In genomic region chr11:68400727-68401219, GRCm38 (mm10) we compare ENCODE assay signal across 8 mouse cellular contexts. TPM values are rescaled to one million over a fixed set of nuclear protein-coding genes. Genes with fewer than 3 reads are reported as not detected.
A peak's percentile ranks its signal among the peaks of the same experiment; 100 is the strongest.
DNase-seq lines count a peak whose midpoint lies in the region; ATAC-seq and TF ChIP-seq lines count a peak whose summit lies in the region.

Gene Ntn1, minus strand, starts transcription at chr11:68400823.

- peak within 1 kb of the TSS; percentile 45 for H3K4me3 ChIP-seq in lung, postnatal 0 days (ENCODE audit: low read depth, low read length)
- H3K4me3 ChIP-seq in forebrain, embryonic 11.5 days (ENCODE audit: low read depth, low read length): peak within 1 kb of the TSS; percentile 44
- peak within 1 kb of the TSS; percentile 48 for H3K4me3 ChIP-seq in intestine, embryonic 14.5 days (ENCODE audit: low read depth, low read length)
- peak within 1 kb of the TSS; percentile 54 for H3K4me3 ChIP-seq in neural tube, embryonic 15.5 days (replicated peaks)

- no peak within 1 kb of the TSS for H3K9ac ChIP-seq in lung, postnatal 0 days (replicated peaks; ENCODE audit: low read depth)
- H3K9ac ChIP-seq in forebrain, embryonic 11.5 days (ENCODE audit: low read length): peak within 1 kb of the TSS; percentile 65
- H3K9ac ChIP-seq in intestine, embryonic 14.5 days (ENCODE audit: low read length): peak within 1 kb of the TSS; percentile 48
- H3K9ac ChIP-seq in neural tube, embryonic 15.5 days (replicated peaks): peak within 1 kb of the TSS; percentile 61

- no peak for TF ChIP-seq EP300 in lung, postnatal 0 days (IDR thresholded peaks at IDR 0.05)

- no peaks in the 10 kb centered on the region for H3K4me1 ChIP-seq in lung, postnatal 0 days (ENCODE audit: insufficient read depth, low read depth, low read length)
- H3K4me1 ChIP-seq in forebrain, embryonic 11.5 days (replicated peaks; ENCODE audit: control insufficient read depth, insufficient read depth, low read length): peaks cover 14% of the 10 kb centered on the region
- no peaks in the 10 kb centered on the region for H3K4me1 ChIP-seq in intestine, embryonic 14.5 days (replicated peaks; ENCODE audit: control insufficient read depth, insufficient read depth, low read length)
- H3K4me1 ChIP-seq in neural tube, embryonic 15.5 days: peaks cover 23% of the 10 kb centered on the region

- no peak for DNase-seq in lung, postnatal 0 days (ENCODE audit: low spot score)
- DNase-seq in lung, adult 18-20 months: no peak
- DNase-seq in forebrain, embryonic 11.5 days (ENCODE audit: low spot score): no peak
- no peak for DNase-seq in intestine, embryonic 14.5 days (ENCODE audit: low spot score)
- DNase-seq in urinary bladder, postnatal 36 days (ENCODE audit: low spot score in 2 of 2): no peak
- no peak for DNase-seq in cerebellum, adult 9-10 months
- no peak for DNase-seq in frontal cortex, postnatal 36 days (ENCODE audit: low spot score in 2 of 2)

- no peak for TF ChIP-seq CTCF in lung, postnatal 0 days (IDR thresholded peaks at IDR 0.05)

- H3K9me3 ChIP-seq in lung, postnatal 0 days (ENCODE audit: low read length): no peaks in the 10 kb centered on the region
- H3K9me3 ChIP-seq in forebrain, embryonic 11.5 days (ENCODE audit: control insufficient read depth, low read length): no peaks in the 10 kb centered on the region
- H3K9me3 ChIP-seq in intestine, embryonic 14.5 days (ENCODE audit: control insufficient read depth, low read length): no peaks in the 10 kb centered on the region
- H3K9me3 ChIP-seq in neural tube, embryonic 15.5 days (replicated peaks): no peaks in the 10 kb centered on the region

- H3K4me2 ChIP-seq in lung, postnatal 0 days (replicated peaks; ENCODE audit: low read depth, low read length): peak within 1 kb of the TSS; percentile 85
- peak within 1 kb of the TSS; percentile 92 for H3K4me2 ChIP-seq in forebrain, embryonic 11.5 days (ENCODE audit: low read depth, low read length, severe bottlenecking)
- H3K4me2 ChIP-seq in intestine, embryonic 14.5 days (ENCODE audit: low read length): peak within 1 kb of the TSS; percentile 98
- peak within 1 kb of the TSS; percentile 98 for H3K4me2 ChIP-seq in neural tube, embryonic 15.5 days

- H3K36me3 ChIP-seq in lung, postnatal 0 days (ENCODE audit: insufficient read depth, low read length): no peaks in the 10 kb centered on the region
- no peaks in the 10 kb centered on the region for H3K36me3 ChIP-seq in forebrain, embryonic 11.5 days (ENCODE audit: control insufficient read depth, insufficient read depth, low read length)
- no peaks in the 10 kb centered on the region for H3K36me3 ChIP-seq in intestine, embryonic 14.5 days (ENCODE audit: control insufficient read depth, insufficient read depth, low read length)
- H3K36me3 ChIP-seq in neural tube, embryonic 15.5 days: no peaks in the 10 kb centered on the region

- no peak for ATAC-seq in lung, postnatal 0 days
- no peak for ATAC-seq in forebrain, embryonic 11.5 days (replicated peaks; ENCODE audit: low FRiP score)
- no peak for ATAC-seq in intestine, embryonic 14.5 days (replicated peaks; ENCODE audit: low FRiP score, low TSS enrichment, low read depth)
- ATAC-seq in neural tube, embryonic 15.5 days (ENCODE audit: low FRiP score): no peak

- H3K27ac ChIP-seq in lung, postnatal 0 days (ENCODE audit: low read length): no peak within 1 kb of the TSS
- H3K27ac ChIP-seq in forebrain, embryonic 11.5 days (ENCODE audit: low read depth, low read length): peak within 1 kb of the TSS; percentile 72; the same call in 1 of the 2 replicates
- H3K27ac ChIP-seq in intestine, embryonic 14.5 days (ENCODE audit: low read depth): no peak within 1 kb of the TSS
- peak within 1 kb of the TSS; percentile 61; the same call in 1 of the 2 replicates for H3K27ac ChIP-seq in neural tube, embryonic 15.5 days (replicated peaks)

- WGBS in lung, postnatal 0 days: 6% methylated on average over 11 of the region's 11 CpGs
- 5% methylated on average over 11 of the region's 11 CpGs for WGBS in forebrain, embryonic 11.5 days
- WGBS in intestine, embryonic 14.5 days: 13% methylated on average over 11 of the region's 11 CpGs
- 12% methylated on average over 11 of the region's 11 CpGs for WGBS in neural tube, embryonic 15.5 days

- H3K27me3 ChIP-seq in lung, postnatal 0 days (replicated peaks; ENCODE audit: insufficient read depth, low read length): peaks cover 29% of the 10 kb centered on the region
- H3K27me3 ChIP-seq in forebrain, embryonic 11.5 days (ENCODE audit: control insufficient read depth, insufficient read depth, low read length): peaks cover 45% of the 10 kb centered on the region
- H3K27me3 ChIP-seq in intestine, embryonic 14.5 days (replicated peaks; ENCODE audit: control insufficient read depth, insufficient read depth, low read length): peaks cover 41% of the 10 kb centered on the region
- peaks cover 34% of the 10 kb centered on the region for H3K27me3 ChIP-seq in neural tube, embryonic 15.5 days (replicated peaks)

RNA-seq across cellular contexts. Expression of gene Ntn1, which starts in this region (rescaled TPM):
- polyA plus RNA-seq in lung, postnatal 0 days (2015; fragmentation: Nextera tagmentation; extraction: Ambion mirVana): 7.0 and 7.2 TPM in 2 replicates
- polyA plus RNA-seq in forebrain, embryonic 11.5 days (2014; fragmentation: Nextera tagmentation; extraction: Ambion mirVana): 4.8 and 6.2 TPM in 2 replicates
- polyA plus RNA-seq in intestine, embryonic 14.5 days (2014; fragmentation: Nextera tagmentation; extraction: Ambion mirVana): 6.2 and 6.7 TPM in 2 replicates
- polyA plus RNA-seq in neural tube, embryonic 15.5 days (2015; fragmentation: Nextera tagmentation; extraction: Ambion mirVana): 25.7 and 28.9 TPM in 2 replicates

Comparison
In these comparisons a context has a peak if more than half of its experiments do, and no peak if none do; other contexts are left out.
1. H3K27ac ChIP-seq: peak in forebrain, embryonic 11.5 days (single experiment) and neural tube, embryonic 15.5 days (single experiment); none in lung, postnatal 0 days (single experiment) and intestine, embryonic 14.5 days (single experiment).
2. Peak in every context shown above with its lines, with median percentiles within 50 percentile points of each other: H3K4me2 ChIP-seq and H3K4me3 ChIP-seq.